Mouse (Mus musculus) midbrain, embryonic 14.5 days (tissue): ENCODE measurements around the gene Fgfrl1. TPM values are rescaled to one million over a fixed set of nuclear protein-coding genes. Genes with fewer than 3 reads are reported as not detected.

Experiments
- ATAC-seq: fragments of 200-750 bp; cut with Nextera tagmentation; 2 replicates; pipeline ENCODE4 v1.8.0; 2017; ENCODE audit warnings: moderate number of reproducible peaks, moderate library complexity; ENCODE audit not compliant: low FRiP score, low TSS enrichment
- DNase-seq: peaks from one replicate; pipeline ENCODE4 v3.0.0-alpha.2; 2015
- H3K27ac ChIP-seq: fragments of 300-500 bp; sonication (generic); replicated peaks from 2 replicates; pipeline ENCODE4 v1.5.1; 2014; ENCODE audit warnings: mild to moderate bottlenecking, low read depth, low read length, moderate library complexity
- H3K27me3 ChIP-seq: fragments of 300-500 bp; sonication (generic); 2 replicates; pipeline ENCODE4 v1.6.1; 2014; ENCODE audit warnings: low read length, control low read depth, mixed read lengths; ENCODE audit not compliant: control insufficient read depth, insufficient read depth
- H3K36me3 ChIP-seq: fragments of 300-500 bp; sonication (generic); 2 replicates; pipeline ENCODE4 v1.6.1; 2014; ENCODE audit warnings: low read length, control low read depth; ENCODE audit not compliant: control insufficient read depth, insufficient read depth
- H3K4me1 ChIP-seq: fragments of 300-500 bp; sonication (generic); 2 replicates; pipeline ENCODE4 v1.6.1; 2014; ENCODE audit warnings: mild to moderate bottlenecking, antibody characterized with exemption, low read length, control low read depth; ENCODE audit not compliant: control insufficient read depth, insufficient read depth
- H3K4me2 ChIP-seq: fragments of 300-500 bp; sonication (generic); 2 replicates; pipeline ENCODE4 v1.6.1; 2014; ENCODE audit warnings: mild to moderate bottlenecking, low read length, moderate library complexity
- H3K4me3 ChIP-seq: fragments of 300-500 bp; sonication (generic); replicated peaks from 2 replicates; pipeline ENCODE4 v1.5.1; 2014; ENCODE audit warnings: low read depth, low read length
- H3K9ac ChIP-seq: fragments of 300-500 bp; sonication (generic); replicated peaks from 2 replicates; pipeline ENCODE4 v1.6.1; 2014; ENCODE audit warnings: mild to moderate bottlenecking, low read length, moderate library complexity
- H3K9me3 ChIP-seq: fragments of 300-500 bp; sonication (generic); 2 replicates; pipeline ENCODE4 v1.6.1; 2016; ENCODE audit warnings: low read length, control low read depth, mixed read lengths; ENCODE audit not compliant: control insufficient read depth
- WGBS: fragments of 180-500 bp; shearing (Covaris S2); extraction: QIAGEN DNeasy Blood & Tissue Kit; methylation state at CpG from one replicate; pipeline ENCODE4 v1.1.7; 2014; 5-methylcytosine and 5-hydroxymethylcytosine counted together
- polyA plus RNA-seq: library from polyadenylated mRNA; unstranded; fragments of >200 nt; fragmentation: Nextera tagmentation; extraction: Ambion mirVana; gene quantifications from 2 replicates; pipeline ENCODE4 v1.2.1, GENCODE M21; 2014

Fgfrl1 gene
- polyA plus RNA-seq, 1 experiment from 2014 or later: 5.2 TPM

DNA sequence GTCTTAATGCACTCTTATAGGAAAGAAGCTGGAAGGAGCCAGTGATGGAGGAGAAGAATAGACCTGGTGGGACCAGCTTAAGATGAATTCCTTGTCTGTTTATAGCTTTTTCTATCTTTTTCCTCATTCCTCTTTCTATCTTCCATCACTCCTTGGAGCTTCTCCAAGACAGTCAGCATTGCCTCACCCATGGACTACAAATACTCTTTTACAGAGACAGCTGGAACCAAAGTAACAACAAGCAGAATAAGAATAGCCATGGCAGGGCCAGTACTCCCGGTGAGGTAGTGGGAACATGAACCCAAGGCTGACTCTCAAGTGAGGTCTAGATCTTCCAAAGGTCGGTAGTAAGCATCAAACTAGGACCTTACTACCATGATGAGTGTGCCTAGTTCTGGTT lies 20.9 kb downstream of the Fgfrl1 start:
- Histone ChIP-seq H3K9ac (no peak overlapping the region), H3K4me3 (no peak overlapping the region), H3K27me3 (no peaks in the 10 kb centered on the region), H3K9me3 (no peaks in the 10 kb centered on the region), H3K4me2 (no peak overlapping the region), H3K4me1 (no peaks in the 10 kb centered on the region), H3K36me3 (no peaks in the 10 kb centered on the region), H3K27ac (no peak overlapping the region)
- WGBS: 93% methylated on average over 2 of the region's 2 CpGs
- no peak for DNase-seq
- ATAC-seq: no peak

GRCm38 (mm10) chr5:108713691-108714090 lies 21.5 kb downstream of the Fgfrl1 start:
- Histone ChIP-seq H3K9me3 (no peaks in the 10 kb centered on the region), H3K4me1 (no peaks in the 10 kb centered on the region), H3K9ac (no peak overlapping the region), H3K27ac (no peak overlapping the region), H3K4me2 (no peak overlapping the region), H3K27me3 (no peaks in the 10 kb centered on the region), H3K4me3 (no peak overlapping the region), H3K36me3 (no peaks in the 10 kb centered on the region)
- ATAC-seq: no peak
- DNase-seq: no peak

- ATAC-seq (0 out of 2 replicates have a peak, but pooled peaks have one; percentile 44), DNase-seq (peak; percentile 37)
- Histone ChIP-seq H3K4me3 (no peak overlapping the region), H3K27ac (no peak overlapping the region), H3K4me2 (no peak overlapping the region), H3K4me1 (no peaks in the 10 kb centered on the region), H3K9ac (no peak overlapping the region), H3K36me3 (no peaks in the 10 kb centered on the region), H3K9me3 (no peaks in the 10 kb centered on the region), H3K27me3 (no peaks in the 10 kb centered on the region)
- WGBS: 65% methylated on average over 6 of the region's 6 CpGs
Observed at GRCm38 (mm10) chr5:108714149-108714548, 22.0 kb downstream of the Fgfrl1 start.

DNA sequence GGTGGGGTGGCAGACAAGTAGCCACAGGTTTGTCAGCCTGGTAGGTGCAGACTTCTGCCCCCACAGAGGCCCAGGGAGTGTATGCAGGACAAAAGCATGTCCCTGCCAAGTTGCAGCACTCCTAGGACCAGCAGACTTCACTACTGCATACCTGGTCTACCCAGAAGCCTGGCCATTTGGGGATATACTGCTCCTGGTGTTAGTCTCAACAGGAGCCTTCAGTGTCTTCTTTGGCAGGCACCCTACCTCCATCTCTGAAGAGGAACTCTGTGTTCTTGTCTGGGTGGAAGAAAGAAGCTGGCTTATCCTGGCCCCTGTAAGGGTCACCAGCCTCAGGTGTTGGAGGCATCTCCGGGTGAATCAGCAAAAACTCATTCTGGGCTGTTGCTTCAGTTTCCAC lies 23.8 kb downstream of the Fgfrl1 start:
- Histone ChIP-seq H3K4me1 (no peaks in the 10 kb centered on the region), H3K27ac (no peak overlapping the region), H3K36me3 (no peaks in the 10 kb centered on the region), H3K9ac (no peak overlapping the region), H3K9me3 (no peaks in the 10 kb centered on the region), H3K4me2 (no peak overlapping the region), H3K27me3 (no peaks in the 10 kb centered on the region), H3K4me3 (no peak overlapping the region)
- DNase-seq (no peak), ATAC-seq (no peak)
- 86% methylated on average over 1 of the region's 1 CpGs for WGBS

- WGBS: 31% methylated on average over 4 of the region's 4 CpGs
- Histone ChIP-seq H3K9ac (no peak overlapping the region), H3K27ac (no peak overlapping the region), H3K36me3 (no peaks in the 10 kb centered on the region), H3K4me2 (no peak overlapping the region), H3K27me3 (no peaks in the 10 kb centered on the region), H3K9me3 (no peaks in the 10 kb centered on the region), H3K4me3 (no peak overlapping the region), H3K4me1 (no peaks in the 10 kb centered on the region)
- ATAC-seq (no peak), DNase-seq (no peak)
Observed at GRCm38 (mm10) chr5:108718051-108718450, 25.9 kb downstream of the Fgfrl1 start.

- Histone ChIP-seq H3K9ac (no peak overlapping the region), H3K36me3 (no peaks in the 10 kb centered on the region), H3K4me2 (no peak overlapping the region), H3K27ac (no peak overlapping the region), H3K9me3 (no peaks in the 10 kb centered on the region), H3K4me1 (no peaks in the 10 kb centered on the region), H3K27me3 (no peaks in the 10 kb centered on the region), H3K4me3 (no peak overlapping the region)
- DNase-seq (no peak), ATAC-seq (no peak)
- 68% methylated on average over 7 of the region's 7 CpGs for WGBS
Observed at GRCm38 (mm10) chr5:108719761-108720160, 27.6 kb downstream of the Fgfrl1 start.

DNA sequence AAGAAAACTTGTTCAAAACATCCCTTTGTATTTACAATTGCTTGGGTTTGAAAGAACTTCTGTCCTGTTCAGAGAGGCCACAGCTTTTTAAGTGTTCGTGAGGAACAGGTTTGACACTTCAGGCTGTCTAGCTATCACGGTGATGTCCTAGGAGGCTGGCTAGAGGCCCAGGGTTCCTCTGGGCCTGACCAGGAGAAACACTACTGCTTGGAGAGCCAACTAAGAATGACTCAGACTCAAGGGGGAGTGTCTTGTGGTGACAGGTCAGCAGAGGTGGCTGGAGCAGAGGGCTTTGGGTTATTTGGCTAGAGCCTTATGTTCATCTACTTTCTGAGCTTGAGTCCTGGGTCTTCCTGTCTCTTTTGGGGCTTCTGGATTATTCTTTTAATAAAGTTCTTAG lies 31.8 kb downstream of the Fgfrl1 start:
- DNase-seq (no peak), ATAC-seq (no peak)
- 82% methylated on average over 2 of the region's 2 CpGs for WGBS
- no peaks in the 10 kb centered on the region for H3K36me3 ChIP-seq
- H3K27ac ChIP-seq: no peak overlapping the region
- H3K27me3 ChIP-seq: no peaks in the 10 kb centered on the region
- no peaks in the 10 kb centered on the region for H3K4me1 ChIP-seq
- no peak overlapping the region for H3K4me3 ChIP-seq
- H3K9me3 ChIP-seq: no peaks in the 10 kb centered on the region
- no peak overlapping the region for H3K9ac ChIP-seq
- no peak overlapping the region for H3K4me2 ChIP-seq

DNA sequence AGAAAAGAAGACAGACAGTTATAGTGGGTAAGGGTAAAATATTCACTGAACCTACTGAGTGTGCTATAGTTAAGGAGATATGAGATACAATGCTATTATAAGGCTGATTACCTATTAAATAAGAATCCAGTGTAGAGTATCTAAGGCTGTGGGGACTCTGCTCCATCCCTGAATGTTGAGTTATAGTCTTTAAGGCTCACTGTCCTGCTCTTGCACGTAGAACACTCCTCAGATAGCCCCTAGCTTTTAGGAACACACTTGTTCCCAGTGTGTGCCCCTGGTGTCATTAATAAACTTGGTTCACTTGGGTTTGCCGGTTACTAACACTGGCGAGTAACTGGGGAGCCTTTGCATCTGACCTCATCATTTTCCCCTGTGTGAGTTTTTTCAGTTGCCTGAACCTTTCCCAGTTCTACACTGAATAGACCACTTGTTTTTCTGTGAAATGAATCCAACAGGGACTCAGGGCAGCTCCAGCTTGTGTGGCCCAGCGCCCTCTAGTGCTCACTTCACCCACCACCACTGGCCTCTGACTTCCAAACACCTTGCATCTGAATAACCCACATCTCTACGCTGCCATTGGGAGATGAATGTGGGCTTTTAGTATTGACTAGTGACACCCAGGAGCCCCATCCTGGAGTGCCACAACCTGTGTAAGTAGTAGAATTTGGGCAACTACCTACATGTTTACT lies 34.5 kb downstream of the Fgfrl1 start:
- Histone ChIP-seq H3K4me2 (no peak overlapping the region), H3K9me3 (no peaks in the 10 kb centered on the region), H3K27ac (no peak overlapping the region), H3K27me3 (no peaks in the 10 kb centered on the region), H3K36me3 (no peaks in the 10 kb centered on the region), H3K9ac (no peak overlapping the region), H3K4me1 (no peaks in the 10 kb centered on the region), H3K4me3 (no peak overlapping the region)
- WGBS: 29% methylated on average over 5 of the region's 5 CpGs
- DNase-seq (peak; percentile 82), ATAC-seq (peak; percentile 76; the same call in 1 of the 2 replicates)

DNA sequence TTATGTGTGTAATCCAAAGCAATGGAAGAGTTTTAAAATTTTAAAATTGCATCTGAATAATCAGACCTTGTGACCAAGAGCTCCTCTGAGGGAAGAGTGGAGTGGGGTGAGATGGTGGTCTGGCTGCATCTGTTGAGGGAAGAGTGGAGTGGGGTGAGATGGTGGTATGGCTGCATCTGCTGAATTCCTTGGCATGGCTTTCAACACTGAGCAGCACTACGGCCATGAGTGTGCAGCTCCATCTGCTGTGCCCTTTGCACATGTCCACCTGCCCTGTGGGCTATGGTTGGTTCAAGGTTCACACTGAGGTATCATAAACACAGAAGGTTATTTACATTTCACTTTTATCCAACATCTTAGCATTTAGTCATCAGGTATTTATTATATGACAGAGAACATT lies 35.2 kb downstream of the Fgfrl1 start:
- H3K9ac ChIP-seq: no peak overlapping the region
- H3K9me3 ChIP-seq: no peaks in the 10 kb centered on the region
- ATAC-seq: no peak
- 85% methylated on average over 1 of the region's 1 CpGs for WGBS
- H3K4me1 ChIP-seq: no peaks in the 10 kb centered on the region
- no peak overlapping the region for H3K4me3 ChIP-seq
- H3K27me3 ChIP-seq: no peaks in the 10 kb centered on the region
- no peak overlapping the region for H3K27ac ChIP-seq
- no peaks in the 10 kb centered on the region for H3K36me3 ChIP-seq
- no peak for DNase-seq
- no peak overlapping the region for H3K4me2 ChIP-seq
